Mouse (Mus musculus) hindbrain, embryonic 11.5 days (tissue): Measurements from ENCODE around the gene Armc6. TPM values are rescaled to one million over a fixed set of nuclear protein-coding genes. Genes with fewer than 3 reads are reported as not detected.

Experiments
- ATAC-seq: fragments of 200-750 bp; cut with Nextera tagmentation; 2 replicates; pipeline ENCODE4 v1.8.0; 2017; ENCODE audit warnings: mild to moderate bottlenecking, moderate TSS enrichment, moderate library complexity; ENCODE audit not compliant: low FRiP score
- DNase-seq: peaks from one replicate; pipeline ENCODE4 v3.0.0-alpha.2; 2015; ENCODE audit warnings: low spot score
- H3K27ac ChIP-seq: fragments of 300-500 bp; sonication (generic); 2 replicates; pipeline ENCODE4 v1.5.1; 2014; ENCODE audit warnings: mild to moderate bottlenecking, low read depth, low read length
- H3K27me3 ChIP-seq: fragments of 300-500 bp; sonication (generic); 2 replicates; pipeline ENCODE4 v1.6.1; 2014; ENCODE audit warnings: mild to moderate bottlenecking, low read length, moderate library complexity, mixed read lengths; ENCODE audit not compliant: control insufficient read depth, insufficient read depth
- H3K36me3 ChIP-seq: fragments of 300-500 bp; sonication (generic); 2 replicates; pipeline ENCODE4 v1.6.1; 2014; ENCODE audit warnings: mild to moderate bottlenecking, low read length, moderate library complexity, mixed read lengths; ENCODE audit not compliant: control insufficient read depth, insufficient read depth
- H3K4me1 ChIP-seq: fragments of 300-500 bp; sonication (generic); replicated peaks from 2 replicates; pipeline ENCODE4 v1.6.1; 2014; ENCODE audit warnings: low read length, mixed read lengths; ENCODE audit not compliant: control insufficient read depth, insufficient read depth
- H3K4me2 ChIP-seq: fragments of 300-500 bp; sonication (generic); replicated peaks from 2 replicates; pipeline ENCODE4 v1.6.1; 2014; ENCODE audit warnings: mild to moderate bottlenecking, low read depth, low read length
- H3K4me3 ChIP-seq: fragments of 300-500 bp; sonication (generic); 2 replicates; pipeline ENCODE4 v1.5.1; 2014; ENCODE audit warnings: low read depth, low read length
- H3K9ac ChIP-seq: fragments of 300-500 bp; sonication (generic); 2 replicates; pipeline ENCODE4 v1.6.1; 2014; ENCODE audit warnings: low read depth, low read length
- H3K9me3 ChIP-seq: fragments of 300-500 bp; sonication (generic); 2 replicates; pipeline ENCODE4 v1.6.1; 2016; ENCODE audit warnings: low read length; ENCODE audit not compliant: control insufficient read depth
- WGBS: fragments of 180-500 bp; shearing (Covaris S2); extraction: QIAGEN DNeasy Blood & Tissue Kit; methylation state at CpG from one replicate; pipeline ENCODE4 v1.1.7; 2014; 5-methylcytosine and 5-hydroxymethylcytosine counted together
- polyA plus RNA-seq: library from polyadenylated mRNA; unstranded; fragments of >200 nt; fragmentation: Nextera tagmentation; extraction: Ambion mirVana; gene quantifications from 2 replicates; pipeline ENCODE4 v1.2.1, GENCODE M21; 2014

The Armc6 gene
- polyA plus RNA-seq, 1 experiment from 2014 or later = 37.5 TPM

- Histone ChIP-seq H3K27ac (no peak overlapping the region), H3K27me3 (no peaks in the 10 kb centered on the region), H3K9me3 (no peaks in the 10 kb centered on the region), H3K4me3 (no peak overlapping the region), H3K4me2 (no peak overlapping the region), H3K36me3 (no peaks in the 10 kb centered on the region), H3K9ac (no peak overlapping the region), H3K4me1 (no peaks in the 10 kb centered on the region)
- no peak for DNase-seq
- ATAC-seq = no peak
- 69% methylated on average over 3 of the region's 3 CpGs for WGBS
These were observed 38.7 kb upstream of the Armc6 start for GRCm38 (mm10) chr8:70272949-70273348.

DNA sequence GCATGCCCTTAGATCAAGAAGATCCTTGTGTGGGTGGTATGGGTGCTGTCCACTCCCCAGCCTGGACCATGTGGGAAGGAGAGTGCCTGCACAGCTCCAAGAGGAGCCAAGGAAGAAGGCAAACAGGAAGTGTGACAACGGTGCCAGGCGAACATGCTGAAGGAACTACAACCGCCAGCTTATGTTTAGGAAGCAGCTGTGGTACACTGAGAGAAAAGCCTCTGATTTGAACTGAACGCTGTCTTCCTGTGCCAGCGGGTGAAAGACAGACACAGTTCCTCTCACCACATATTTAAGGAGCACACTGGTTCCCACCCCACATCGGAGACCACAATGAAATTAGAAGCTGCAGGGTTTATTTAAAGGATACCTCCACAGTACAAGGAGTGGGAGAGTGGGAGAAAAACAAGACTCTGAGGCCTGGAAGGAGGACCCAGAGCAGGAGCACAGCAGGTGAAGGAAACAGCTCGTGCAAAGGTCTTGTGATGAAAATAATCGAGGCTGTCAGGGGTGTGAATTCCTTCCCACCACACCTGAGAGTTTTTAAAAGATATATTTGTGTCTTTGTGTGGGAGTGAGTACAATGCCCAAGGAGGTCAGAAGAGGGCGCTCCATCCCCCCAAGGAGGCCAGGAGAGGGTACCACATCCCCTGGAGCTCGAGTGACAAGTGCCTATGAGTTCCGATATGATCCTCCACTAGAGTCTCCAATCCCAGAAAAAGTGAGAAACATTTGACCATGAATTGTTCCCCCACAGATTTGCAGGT is 34.7 kb upstream of the Armc6 start:
- DNase-seq (peak; percentile 42), ATAC-seq (no peak)
- H3K4me1 ChIP-seq = no peaks in the 10 kb centered on the region
- H3K9ac ChIP-seq = no peak overlapping the region
- no peak overlapping the region for H3K4me2 ChIP-seq
- H3K27ac ChIP-seq = no peak overlapping the region
- 64% methylated on average over 11 of the region's 11 CpGs for WGBS
- H3K36me3 ChIP-seq = peaks cover 6% of the 10 kb centered on the region; the same call in 1 of the 2 replicates
- no peaks in the 10 kb centered on the region for H3K9me3 ChIP-seq
- H3K27me3 ChIP-seq = no peaks in the 10 kb centered on the region
- H3K4me3 ChIP-seq = no peak overlapping the region

- no peaks in the 10 kb centered on the region for H3K9me3 ChIP-seq
- DNase-seq = no peak
- H3K4me1 ChIP-seq = no peaks in the 10 kb centered on the region
- H3K4me3 ChIP-seq = no peak overlapping the region
- no peak for ATAC-seq
- H3K27me3 ChIP-seq = no peaks in the 10 kb centered on the region
- peaks cover 7% of the 10 kb centered on the region; the same call in 1 of the 2 replicates for H3K36me3 ChIP-seq
- WGBS = 53% methylated on average over 5 of the region's 5 CpGs
- no peak overlapping the region for H3K27ac ChIP-seq
- H3K4me2 ChIP-seq = no peak overlapping the region
- H3K9ac ChIP-seq = no peak overlapping the region
These were observed 34.0 kb upstream of the Armc6 start for GRCm38 (mm10) chr8:70268311-70268710.

GRCm38 (mm10) chr8:70267674-70268073 is 33.4 kb upstream of the Armc6 start:
- ATAC-seq (no peak), DNase-seq (no peak)
- H3K4me1 ChIP-seq = no peaks in the 10 kb centered on the region
- 89% methylated on average over 3 of the region's 3 CpGs for WGBS
- H3K9me3 ChIP-seq = no peaks in the 10 kb centered on the region
- H3K9ac ChIP-seq = no peak overlapping the region
- no peak overlapping the region for H3K27ac ChIP-seq
- H3K4me3 ChIP-seq = no peak overlapping the region
- no peak overlapping the region for H3K4me2 ChIP-seq
- no peaks in the 10 kb centered on the region for H3K27me3 ChIP-seq
- H3K36me3 ChIP-seq = peaks cover 12% of the 10 kb centered on the region

- Histone ChIP-seq H3K36me3 (peaks cover 48% of the 10 kb centered on the region), H3K4me2 (no peak overlapping the region), H3K27me3 (no peaks in the 10 kb centered on the region), H3K4me1 (no peaks in the 10 kb centered on the region), H3K27ac (no peak overlapping the region), H3K9me3 (no peaks in the 10 kb centered on the region), H3K9ac (no peak overlapping the region), H3K4me3 (no peak overlapping the region)
- DNase-seq (no peak), ATAC-seq (no peak)
- 81% methylated on average over 2 of the region's 2 CpGs for WGBS
These were observed 24.8 kb upstream of the Armc6 start for GRCm38 (mm10) chr8:70259043-70259442.

DNA sequence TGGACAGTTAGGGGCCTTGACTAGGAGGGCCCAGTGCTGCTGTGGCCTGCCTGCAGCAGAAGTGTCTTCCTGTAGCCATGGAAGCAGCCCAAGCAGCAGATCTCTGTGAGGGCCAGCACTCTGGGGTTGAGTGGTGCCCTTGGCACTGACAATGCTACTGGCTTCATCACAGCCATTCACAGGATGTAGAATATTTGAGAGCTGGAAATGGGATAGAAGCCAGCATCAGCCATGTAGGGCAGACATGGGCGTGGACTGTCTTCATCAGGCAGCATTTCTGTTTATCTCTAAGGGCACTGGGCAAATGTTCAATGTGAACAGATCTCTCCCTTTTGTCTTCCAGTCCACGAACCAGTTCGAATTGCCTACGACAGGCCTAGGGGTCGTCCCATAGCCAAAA is 24.3 kb upstream of the Armc6 start:
- H3K36me3 ChIP-seq = peaks cover 47% of the 10 kb centered on the region
- no peaks in the 10 kb centered on the region for H3K4me1 ChIP-seq
- ATAC-seq (no peak), DNase-seq (no peak)
- H3K9me3 ChIP-seq = no peaks in the 10 kb centered on the region
- no peak overlapping the region for H3K4me3 ChIP-seq
- H3K4me2 ChIP-seq = no peak overlapping the region
- H3K27me3 ChIP-seq = no peaks in the 10 kb centered on the region
- 98% methylated on average over 5 of the region's 5 CpGs for WGBS
- H3K27ac ChIP-seq = no peak overlapping the region
- no peak overlapping the region for H3K9ac ChIP-seq

- peaks cover 39% of the 10 kb centered on the region for H3K36me3 ChIP-seq
- ATAC-seq (no peak), DNase-seq (no peak)
- no peaks in the 10 kb centered on the region for H3K4me1 ChIP-seq
- H3K9me3 ChIP-seq = no peaks in the 10 kb centered on the region
- H3K4me2 ChIP-seq = no peak overlapping the region
- 73% methylated on average over 3 of the region's 3 CpGs for WGBS
- H3K4me3 ChIP-seq = no peak overlapping the region
- no peak overlapping the region for H3K9ac ChIP-seq
- H3K27me3 ChIP-seq = no peaks in the 10 kb centered on the region
- H3K27ac ChIP-seq = no peak overlapping the region
These were observed 23.2 kb upstream of the Armc6 start for GRCm38 (mm10) chr8:70257456-70257855.

GRCm38 (mm10) chr8:70254628-70255027 is 20.4 kb upstream of the Armc6 start:
- Histone ChIP-seq H3K4me2 (no peak overlapping the region), H3K4me1 (no peaks in the 10 kb centered on the region), H3K4me3 (no peak overlapping the region), H3K9me3 (no peaks in the 10 kb centered on the region), H3K27ac (no peak overlapping the region), H3K9ac (no peak overlapping the region), H3K36me3 (peaks cover 29% of the 10 kb centered on the region), H3K27me3 (no peaks in the 10 kb centered on the region)
- WGBS = 88% methylated on average over 1 of the region's 1 CpGs
- no peak for ATAC-seq
- DNase-seq = no peak

DNA sequence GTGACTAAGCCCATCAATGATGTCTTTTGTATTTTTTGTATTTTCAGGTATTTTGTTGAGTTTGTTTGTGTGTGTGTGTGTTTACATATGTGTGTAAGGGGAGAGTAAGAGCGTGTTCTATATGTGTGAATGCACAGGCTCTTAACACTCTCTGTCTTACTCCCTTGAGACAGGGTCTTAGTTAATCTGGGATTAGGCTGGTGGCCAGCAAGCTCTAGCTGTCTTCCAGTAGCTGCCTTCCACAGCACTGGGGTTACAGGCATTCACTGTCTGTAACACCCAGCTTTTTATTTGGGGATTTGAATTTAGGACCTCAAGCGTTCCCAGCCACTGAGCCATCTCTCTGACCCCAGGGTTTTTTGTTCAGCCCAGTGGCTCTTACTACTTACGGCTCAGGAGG is 13.6 kb upstream of the Armc6 start:
- peaks cover 17% of the 10 kb centered on the region for H3K36me3 ChIP-seq

More for the DNA sequence above, 13.6 kb upstream of the Armc6 start:
- DNase-seq = no peak
- no peaks in the 10 kb centered on the region for H3K9me3 ChIP-seq
- no peak for ATAC-seq
- H3K4me2 ChIP-seq = no peak overlapping the region
- no peak overlapping the region for H3K4me3 ChIP-seq
- no peaks in the 10 kb centered on the region for H3K27me3 ChIP-seq
- H3K27ac ChIP-seq = no peak overlapping the region
- no peak overlapping the region for H3K9ac ChIP-seq
- no peaks in the 10 kb centered on the region for H3K4me1 ChIP-seq
- WGBS = 100% methylated on average over 3 of the region's 3 CpGs
